Mouse (Mus musculus) stomach, embryonic 14.5 days (tissue): ENCODE measurements around the gene Mzf1. TPM values are rescaled to one million over a fixed set of nuclear protein-coding genes. Genes with fewer than 3 reads are reported as not detected.

ENCODE experiments used
- ATAC-seq: fragments of 200-750 bp; cut with Nextera tagmentation; 2 replicates; pipeline ENCODE4 v1.8.0; 2017; ENCODE audit warnings: low read depth, moderate TSS enrichment; ENCODE audit not compliant: insufficient number of reproducible peaks, insufficient read depth, low FRiP score
- H3K27ac ChIP-seq: fragments of 300-500 bp; sonication (generic); 2 replicates; pipeline ENCODE4 v1.5.1; 2014; ENCODE audit warnings: mild to moderate bottlenecking, low read length, moderate library complexity, mixed read lengths
- H3K27me3 ChIP-seq: fragments of 300-500 bp; sonication (generic); 2 replicates; pipeline ENCODE4 v1.6.1; 2014; ENCODE audit warnings: low read length, control low read depth, mixed read lengths; ENCODE audit not compliant: control insufficient read depth, insufficient read depth
- H3K36me3 ChIP-seq: fragments of 300-500 bp; sonication (generic); 2 replicates; pipeline ENCODE4 v1.6.1; 2014; ENCODE audit warnings: mild to moderate bottlenecking, control low read depth, low read length, moderate library complexity, mixed read lengths; ENCODE audit not compliant: control insufficient read depth, insufficient read depth
- H3K4me1 ChIP-seq: fragments of 300-500 bp; sonication (generic); 2 replicates; pipeline ENCODE4 v1.6.1; 2014; ENCODE audit warnings: low read length, control low read depth, mixed read lengths; ENCODE audit not compliant: control insufficient read depth, insufficient read depth
- H3K4me2 ChIP-seq: fragments of 300-500 bp; sonication (generic); replicated peaks from 2 replicates; pipeline ENCODE4 v1.6.1; 2014; ENCODE audit warnings: low read depth, low read length, control low read depth
- H3K4me3 ChIP-seq: fragments of 300-500 bp; sonication (generic); 2 replicates; pipeline ENCODE4 v1.5.1; 2014; ENCODE audit warnings: low read depth, low read length, control low read depth
- H3K9ac ChIP-seq: fragments of 300-500 bp; sonication (generic); replicated peaks from 2 replicates; pipeline ENCODE4 v1.6.1; 2014; ENCODE audit warnings: low read depth, mild to moderate bottlenecking, control low read depth, low read length, moderate library complexity, mixed read lengths
- H3K9me3 ChIP-seq: fragments of 300-500 bp; sonication (generic); 2 replicates; pipeline ENCODE4 v1.6.1; 2016; ENCODE audit warnings: low read depth, low read length, control low read depth; ENCODE audit not compliant: control insufficient read depth
- WGBS: fragments of 180-500 bp; shearing (Covaris S2); extraction: QIAGEN DNeasy Blood & Tissue Kit; methylation state at CpG from one replicate; pipeline ENCODE4 v1.1.7; 2014; 5-methylcytosine and 5-hydroxymethylcytosine counted together
- polyA plus RNA-seq: library from polyadenylated mRNA; unstranded; fragments of >200 nt; fragmentation: Nextera tagmentation; extraction: Ambion mirVana; gene quantifications from 2 replicates; pipeline ENCODE4 v1.2.1, GENCODE M21; 2014

The Mzf1 gene
- polyA plus RNA-seq, 1 experiment from 2014 or later = 3.1 TPM

DNA sequence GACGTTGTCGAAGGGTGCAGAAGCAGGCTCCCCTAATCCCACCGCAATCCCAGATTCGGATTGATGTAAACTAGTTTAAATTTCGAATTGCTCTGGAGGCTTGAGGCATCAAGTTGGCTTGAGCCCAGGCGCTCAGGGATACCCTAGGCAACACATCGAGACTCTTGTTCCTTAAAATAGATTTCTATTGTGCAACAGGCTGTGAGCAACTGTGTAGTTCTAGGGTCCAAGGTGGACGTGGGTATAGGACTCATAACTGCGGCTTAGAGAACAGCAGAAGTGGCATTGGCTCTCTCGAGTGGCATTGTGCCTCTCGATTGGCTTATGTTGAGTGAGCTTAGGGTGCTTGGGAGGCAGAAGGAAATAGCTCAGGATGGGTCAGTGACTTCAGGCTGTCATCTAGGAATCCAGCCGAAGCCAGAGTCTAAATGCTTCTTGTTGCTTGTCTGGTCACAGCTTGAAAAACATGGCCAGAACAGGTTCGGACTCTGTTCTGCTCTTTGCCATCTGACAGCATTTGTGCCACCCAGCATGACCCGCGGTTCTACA lies 15.9 kb downstream of the Mzf1 start:
- Histone ChIP-seq H3K27ac (peak overlapping the region; percentile 100), H3K9me3 (no peaks in the 10 kb centered on the region), H3K4me1 (peaks cover 32% of the 10 kb centered on the region), H3K4me3 (peak overlapping the region; percentile 51), H3K4me2 (peak overlapping the region; percentile 82), H3K27me3 (peaks cover 8% of the 10 kb centered on the region; the same call in 1 of the 2 replicates), H3K36me3 (peaks cover 16% of the 10 kb centered on the region), H3K9ac (peak overlapping the region; percentile 93)
- WGBS = 22% methylated on average over 15 of the region's 15 CpGs
- no peak for ATAC-seq

DNA sequence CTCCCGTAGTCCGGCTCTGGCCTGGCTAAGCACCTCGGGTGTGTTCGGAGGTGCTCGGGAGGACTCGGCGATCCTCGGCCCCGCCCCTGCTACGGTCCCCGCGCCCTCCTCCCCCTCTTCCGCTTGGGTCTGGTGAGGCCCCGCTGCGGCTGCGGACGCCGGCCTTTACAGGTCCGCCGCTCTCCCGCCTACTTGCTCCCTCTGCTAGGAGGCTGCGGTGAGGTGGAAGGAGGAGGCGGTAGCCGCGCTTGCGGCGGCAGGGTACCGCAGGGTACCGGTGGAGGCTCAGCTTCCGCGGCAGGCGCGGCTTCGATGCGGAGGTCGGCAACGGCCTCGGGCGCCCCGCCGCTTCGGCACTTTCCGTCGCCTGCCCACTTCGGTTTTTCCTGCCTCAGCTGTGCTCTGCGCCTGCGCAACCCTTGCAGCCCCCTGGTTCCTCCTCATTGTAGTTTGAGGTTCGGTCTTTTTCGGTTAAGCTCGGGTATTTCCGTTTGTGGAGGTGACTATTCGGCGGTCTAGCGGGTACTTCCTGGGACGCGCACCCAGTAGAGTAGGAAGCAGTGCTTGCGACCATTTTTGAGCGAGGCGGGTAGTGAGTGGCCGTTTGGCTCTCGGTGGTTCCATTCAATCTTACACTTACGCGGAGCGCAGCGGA lies 16.5 kb downstream of the Mzf1 start, which contains the start of gene Ube2m:
Gene Ube2m (minus strand): TSS at position 375 of the 655 bp plus-strand sequence.
- Histone ChIP-seq H3K4me3 (peak within 1 kb of the TSS; percentile 51), H3K9ac (peak within 1 kb of the TSS; percentile 93), H3K36me3 (peaks cover 20% of the 10 kb centered on the region), H3K27me3 (peaks cover 4% of the 10 kb centered on the region; the same call in 1 of the 2 replicates), H3K27ac (peak within 1 kb of the TSS; percentile 100), H3K4me2 (peak within 1 kb of the TSS; percentile 84), H3K4me1 (peaks cover 33% of the 10 kb centered on the region), H3K9me3 (no peaks in the 10 kb centered on the region)
- WGBS = under 1% methylated on average over 65 of the region's 65 CpGs
- ATAC-seq = peak; percentile 92

DNA sequence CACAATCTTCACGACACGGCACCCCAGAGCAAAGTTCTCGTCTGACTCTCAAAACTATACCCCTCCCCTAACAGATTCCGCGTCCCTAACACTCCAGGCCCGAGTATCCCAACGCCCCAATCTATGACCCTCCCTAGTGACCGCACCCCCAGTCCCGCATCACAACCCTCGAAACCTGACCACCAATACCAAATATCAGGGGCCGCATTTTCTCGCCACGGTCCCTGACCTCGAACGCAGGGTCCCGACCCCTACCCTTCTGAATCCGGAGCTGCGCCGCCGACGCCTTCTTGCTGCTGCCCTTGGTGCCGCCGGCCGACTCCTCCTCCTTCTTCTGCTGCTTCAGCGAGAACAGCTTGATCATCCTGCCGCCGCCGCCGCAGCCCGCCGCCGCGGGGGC lies 17.2 kb downstream of the Mzf1 start:
- ATAC-seq = 0 out of 2 replicates have a peak, but pooled peaks have one; percentile 0
- peak overlapping the region; percentile 93 for H3K9ac ChIP-seq
- under 1% methylated on average over 32 of the region's 33 CpGs for WGBS

DNA sequence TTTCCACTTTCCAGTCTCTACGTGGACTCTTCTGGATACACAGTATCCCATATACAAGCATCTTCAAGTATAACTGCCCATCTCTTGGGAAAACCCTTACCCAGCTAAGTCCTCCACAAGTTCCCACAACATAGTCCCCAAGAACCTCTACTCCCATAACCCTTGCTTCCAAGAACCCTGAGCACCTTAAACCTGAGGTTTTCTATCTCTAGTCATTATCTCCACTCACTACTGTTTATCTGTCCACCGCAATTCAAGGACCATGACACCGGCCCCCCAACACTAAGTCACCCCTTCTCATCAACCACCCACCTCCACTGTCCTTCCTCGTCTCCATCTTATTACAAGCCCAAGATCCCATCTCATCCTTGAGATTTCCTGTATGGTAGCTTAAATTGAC lies 17.8 kb downstream of the Mzf1 start:
- H3K4me1 ChIP-seq = peaks cover 33% of the 10 kb centered on the region
- peak overlapping the region; percentile 51 for H3K4me3 ChIP-seq
- H3K4me2 ChIP-seq = peak overlapping the region; percentile 84
- H3K36me3 ChIP-seq = peaks cover 30% of the 10 kb centered on the region
- H3K9me3 ChIP-seq = no peaks in the 10 kb centered on the region
- ATAC-seq = no peak
- H3K27me3 ChIP-seq = no peaks in the 10 kb centered on the region
- WGBS = 30% methylated on average over 4 of the region's 4 CpGs
- peak overlapping the region; percentile 93 for H3K9ac ChIP-seq
- no peak overlapping the region for H3K27ac ChIP-seq

More for the DNA sequence above, 17.2 kb downstream of the Mzf1 start:
- no peaks in the 10 kb centered on the region for H3K9me3 ChIP-seq
- peak overlapping the region; percentile 84 for H3K4me2 ChIP-seq
- peaks cover 24% of the 10 kb centered on the region for H3K36me3 ChIP-seq
- H3K4me3 ChIP-seq = peak overlapping the region; percentile 51
- no peaks in the 10 kb centered on the region; the same call in 1 of the 2 replicates for H3K27me3 ChIP-seq
- H3K27ac ChIP-seq = peak overlapping the region; percentile 100
- peaks cover 33% of the 10 kb centered on the region for H3K4me1 ChIP-seq

DNA sequence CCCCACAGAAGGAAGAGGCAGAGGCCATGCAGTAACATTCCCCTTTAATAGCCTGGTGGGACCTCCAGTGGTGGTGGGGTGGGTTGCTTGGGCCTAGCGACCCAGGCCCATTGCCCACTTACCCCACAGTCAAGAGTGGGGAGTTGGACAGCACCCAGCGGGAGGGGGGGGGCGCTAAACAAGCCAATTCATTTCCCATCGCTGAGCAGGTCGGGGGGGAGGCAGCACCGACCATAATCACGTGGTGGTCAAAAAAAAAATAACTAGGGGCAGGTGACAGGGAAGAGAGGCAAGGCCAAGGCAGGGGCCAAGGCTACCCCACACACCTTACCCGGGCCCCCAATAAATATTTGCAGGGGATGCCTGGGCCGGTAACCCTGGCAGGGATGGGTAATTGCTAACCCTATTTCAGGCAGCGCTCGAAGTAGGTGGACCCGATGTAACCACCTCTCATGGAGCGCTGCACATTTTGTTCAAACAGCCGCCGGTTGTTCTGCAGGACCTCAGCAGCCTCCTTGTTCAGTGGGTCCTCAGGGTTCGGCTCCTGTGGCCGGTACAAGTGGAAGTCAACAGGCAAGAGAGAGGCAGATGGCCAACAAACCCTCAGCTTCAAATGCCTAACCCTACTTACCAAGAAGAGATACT lies 19.2 kb downstream of the Mzf1 start:
- H3K36me3 ChIP-seq = peaks cover 44% of the 10 kb centered on the region
- 0 out of 2 replicates have a peak overlapping the region, but pooled peaks have one; percentile 91 for H3K4me2 ChIP-seq
- peaks cover 33% of the 10 kb centered on the region for H3K4me1 ChIP-seq
- peak overlapping the region; percentile 45; the same call in 1 of the 2 replicates for H3K4me3 ChIP-seq
- 83% methylated on average over 17 of the region's 17 CpGs for WGBS
- H3K9ac ChIP-seq = no peak overlapping the region
- no peak for ATAC-seq
- peak overlapping the region; percentile 90; the same call in 1 of the 2 replicates for H3K27ac ChIP-seq
- no peaks in the 10 kb centered on the region for H3K27me3 ChIP-seq
- no peaks in the 10 kb centered on the region for H3K9me3 ChIP-seq

DNA sequence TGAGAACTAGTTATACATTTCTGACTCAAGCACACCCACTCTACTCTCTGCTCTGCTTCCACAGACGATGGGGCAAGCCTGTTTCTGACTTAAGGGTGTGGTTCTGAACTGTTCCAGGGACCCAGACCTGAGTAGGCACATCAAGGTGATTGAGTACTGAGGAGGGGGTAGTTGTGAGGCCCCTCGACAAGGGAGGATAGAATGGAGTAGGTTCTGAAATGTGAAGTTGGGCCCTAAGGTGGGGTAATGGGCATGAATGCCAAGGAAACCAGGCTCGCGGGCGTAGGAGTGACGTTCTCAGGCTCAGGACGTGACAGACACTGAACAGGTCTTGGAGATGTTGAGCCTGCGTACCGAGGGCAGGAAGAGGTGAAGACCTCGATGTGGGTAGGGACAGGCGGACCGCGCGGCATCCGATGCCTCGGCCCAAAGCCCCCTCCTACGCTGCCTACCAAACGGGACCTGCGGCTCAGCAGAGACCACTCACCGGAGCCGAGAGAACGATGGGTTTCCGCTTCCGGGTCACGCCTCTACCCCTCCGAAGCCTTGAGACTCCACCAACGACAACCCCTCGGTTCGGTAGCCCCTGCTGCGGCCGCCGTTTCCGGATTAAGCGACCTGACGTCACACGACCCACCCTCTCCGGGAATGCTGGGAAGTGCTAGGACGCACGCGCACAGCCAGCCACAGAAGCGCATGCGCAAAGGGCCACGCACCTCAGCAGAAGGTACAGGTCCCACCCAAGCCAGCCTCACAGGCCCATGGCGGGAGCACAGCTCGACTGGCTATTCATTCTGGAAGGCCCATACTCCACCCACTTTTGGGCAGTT lies 20.2 kb downstream of the Mzf1 start, which contains the start of gene Chmp2a:
Gene Chmp2a (minus strand): TSS at position 660 of the 830 bp plus-strand sequence.
- H3K27me3 ChIP-seq = no peaks in the 10 kb centered on the region
- H3K27ac ChIP-seq = peak within 1 kb of the TSS; percentile 90
- peaks cover 31% of the 10 kb centered on the region for H3K4me1 ChIP-seq
- peak within 1 kb of the TSS; percentile 81 for H3K9ac ChIP-seq
- H3K9me3 ChIP-seq = no peaks in the 10 kb centered on the region
- peak within 1 kb of the TSS; percentile 91 for H3K4me2 ChIP-seq
- peaks cover 53% of the 10 kb centered on the region for H3K36me3 ChIP-seq
- under 1% methylated on average over 45 of the region's 45 CpGs for WGBS
- peak; percentile 81 for ATAC-seq
- H3K4me3 ChIP-seq = peak within 1 kb of the TSS; percentile 45

DNA sequence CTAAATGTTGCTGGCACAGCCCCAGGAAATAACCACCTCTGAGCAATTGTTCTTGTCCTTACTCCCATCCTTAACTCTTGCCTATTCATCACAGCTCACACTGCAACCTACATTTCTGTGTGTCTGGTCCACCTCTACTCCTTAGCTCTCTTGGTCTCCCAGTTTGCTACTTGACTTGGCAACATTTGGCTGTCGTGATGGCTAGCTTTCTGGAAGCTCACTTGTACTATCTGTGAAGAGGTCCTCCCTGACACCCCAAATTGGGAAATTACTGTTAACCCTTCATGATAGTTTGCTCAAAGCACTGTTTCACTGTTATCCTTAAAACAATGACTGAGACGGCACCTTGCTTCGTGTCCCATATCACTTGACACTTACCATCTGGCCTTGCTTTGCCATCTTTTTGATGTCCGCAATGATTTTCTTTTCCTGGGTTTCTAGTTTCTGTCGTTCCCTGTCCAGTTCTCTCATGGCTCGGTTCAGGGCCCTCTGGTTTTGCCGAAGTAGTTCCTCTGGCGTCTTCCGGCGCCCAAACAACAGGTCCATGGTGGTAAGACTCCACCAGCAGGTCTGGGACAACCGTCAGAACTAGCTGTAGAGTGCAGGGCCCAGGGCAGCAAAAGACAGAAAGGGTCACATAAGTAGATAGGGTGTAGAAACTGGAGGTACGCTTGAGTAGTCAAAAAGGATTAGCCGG lies 21.0 kb downstream of the Mzf1 start:
- Histone ChIP-seq H3K36me3 (peaks cover 61% of the 10 kb centered on the region), H3K9me3 (no peaks in the 10 kb centered on the region), H3K4me1 (peaks cover 24% of the 10 kb centered on the region), H3K4me2 (peak overlapping the region; percentile 91), H3K27me3 (no peaks in the 10 kb centered on the region), H3K9ac (peak overlapping the region; percentile 81), H3K4me3 (peak overlapping the region; percentile 45), H3K27ac (peak overlapping the region; percentile 90)
- ATAC-seq = no peak
- 46% methylated on average over 13 of the region's 13 CpGs for WGBS
